Mouse (Mus musculus) left cerebral cortex, adult 2 months (tissue): ENCODE data around the gene Tnks2. TPM values are rescaled to one million over a fixed set of nuclear protein-coding genes. Genes with fewer than 3 reads are reported as not detected.
"Not testable (repeated sequence)": the region's sequence is repeated elsewhere in the genome, so short reads cannot be mapped to it uniquely, and the experiment has no call there.

ENCODE experiments used
- DNase-seq, 2 experiments: peaks; one replicate each; pipeline ENCODE4 v3.0.0; 2021 to 2022; ENCODE audit warnings: low spot score in 2 of 2, mixed read lengths in 1 of 2; ENCODE audit errors: extremely low spot score in 1 of 2
- H3K27ac ChIP-seq: fragments of 200-600 bp; 2 replicates; pipeline ENCODE4 v1.8.1; 2022
- H3K4me3 ChIP-seq: fragments of 200-600 bp; 2 replicates; pipeline ENCODE4 v1.8.1; 2022
- CTCF ChIP-seq: fragments of 200-600 bp; IDR thresholded peaks from 2 replicates; pipeline ENCODE4 v1.8.1; 2022; ENCODE audit warnings: antibody characterized with exemption, mild to moderate bottlenecking, moderate library complexity
- intact Hi-C: fragments of 180-260 bp; cut with DNase I; formaldehyde crosslinking; loops from one replicate; pipeline ENCODE4 v1.15.1; 2025
- total RNA-seq, 2 experiments: library from RNA; stranded (reverse); gene quantifications; 2 replicates each; pipeline ENCODE4 v1.2.3; 2021

The Tnks2 gene
- total RNA-seq, 2 experiments from 2014 or later = 109 to 124 TPM

DNA sequence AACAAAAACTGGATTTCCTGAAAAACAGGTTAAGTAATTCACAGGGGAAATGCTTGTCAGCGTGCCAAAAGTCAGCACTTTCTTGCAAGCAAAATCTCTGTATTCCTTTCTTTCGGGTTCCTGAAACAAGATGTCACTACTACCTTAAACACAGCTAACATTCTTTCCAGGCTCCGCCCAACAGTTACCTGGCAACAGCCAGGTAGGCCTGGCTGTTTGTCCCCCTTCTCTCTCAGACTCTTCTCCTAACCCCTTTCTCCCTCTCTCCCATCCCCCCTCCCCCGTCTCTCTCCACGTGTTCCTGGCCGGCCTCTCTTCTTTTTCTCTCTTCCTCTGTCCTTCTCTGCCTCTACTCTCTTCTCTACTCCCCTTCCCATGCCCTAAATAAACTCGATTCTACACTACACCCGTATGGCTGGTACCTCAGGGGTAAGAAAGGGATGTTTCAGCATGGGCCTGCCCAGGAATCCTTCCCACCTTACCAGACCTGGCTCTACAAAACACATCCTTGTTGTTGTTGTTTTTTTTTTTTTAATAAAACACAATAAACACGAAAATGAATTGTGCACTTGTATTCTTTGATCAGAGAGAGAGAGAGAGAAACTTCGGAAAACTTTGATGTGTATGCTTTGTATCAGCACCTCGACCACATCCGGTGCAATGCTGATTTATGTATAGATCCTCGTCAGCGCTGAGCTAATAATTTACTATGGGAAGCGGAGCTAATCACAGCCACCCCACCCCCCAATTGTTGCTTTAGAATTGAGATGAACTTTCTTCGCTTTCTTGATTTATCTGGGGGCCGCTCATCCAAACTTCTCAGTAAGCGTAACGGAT lies 863 bp upstream of the Tnks2 start:
- H3K4me3 ChIP-seq = peak overlapping the region; percentile 87
- H3K27ac ChIP-seq = peak overlapping the region; percentile 95
- intact Hi-C loops = no loop called here
- no peak for DNase-seq
- TF ChIP-seq CTCF = no peak

DNA sequence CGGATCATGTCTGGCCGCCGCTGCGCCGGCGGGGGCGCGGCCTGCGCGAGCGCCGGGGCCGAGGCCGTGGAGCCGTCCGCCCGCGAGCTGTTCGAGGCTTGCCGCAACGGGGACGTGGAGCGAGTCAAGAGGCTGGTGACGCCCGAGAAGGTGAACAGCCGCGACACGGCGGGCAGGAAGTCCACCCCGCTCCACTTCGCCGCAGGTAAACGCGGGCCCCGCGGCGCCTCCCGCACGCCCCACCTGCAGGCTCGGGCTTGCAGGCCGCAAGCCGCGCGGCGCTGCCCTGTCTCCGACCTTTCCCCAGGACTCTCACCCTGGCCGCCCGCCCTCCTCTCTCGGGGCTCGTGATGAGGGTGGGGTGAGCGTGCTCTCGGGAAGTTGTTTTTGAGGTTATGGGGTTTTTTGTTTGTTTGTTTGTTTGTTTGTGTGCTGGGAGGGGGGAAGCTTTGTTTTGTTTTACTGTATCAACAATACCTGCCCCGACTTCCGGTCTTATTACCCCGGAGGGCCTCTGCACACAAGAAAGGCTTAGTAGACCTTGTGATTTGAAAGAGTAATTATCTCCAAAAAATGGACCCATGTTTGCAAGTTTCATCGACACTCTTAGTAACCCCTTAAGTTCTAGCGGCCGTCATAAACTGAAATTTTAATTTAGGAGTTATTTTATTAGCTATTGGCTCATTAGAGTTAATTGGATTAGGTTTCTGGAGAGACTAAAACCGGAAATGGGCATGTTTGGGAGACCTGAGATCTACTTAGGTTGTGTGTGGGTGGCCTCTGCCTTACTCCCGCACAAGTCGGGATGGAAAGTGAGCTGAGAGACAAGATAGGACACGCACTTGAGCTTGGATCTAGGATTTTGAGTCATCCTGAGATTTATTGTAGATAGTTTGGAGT lies 750 bp downstream of the Tnks2 start:
- intact Hi-C loops = no loop called here
- DNase-seq = peak in 1 of 2 experiments; percentile 42
- peak overlapping the region; percentile 95 for H3K27ac ChIP-seq
- peak overlapping the region; percentile 87 for H3K4me3 ChIP-seq
- TF ChIP-seq CTCF = no peak

DNA sequence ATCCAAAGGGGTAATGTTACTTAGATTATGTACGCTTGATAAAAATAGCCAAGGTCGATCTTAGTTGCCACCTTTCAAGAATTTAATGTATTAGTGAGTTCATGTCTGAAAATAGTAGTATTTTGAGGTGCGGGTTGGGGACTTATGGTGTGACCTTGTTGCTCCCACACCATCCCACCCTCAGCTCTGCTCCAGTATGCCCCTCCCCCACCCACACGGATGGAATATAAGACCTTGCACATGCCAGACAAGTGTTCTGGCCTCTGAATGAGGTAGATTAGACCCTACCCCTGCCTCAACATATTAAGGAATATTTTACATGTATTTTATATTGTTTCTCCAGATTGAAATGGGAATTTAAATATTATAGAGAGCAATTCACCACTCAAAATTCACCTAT lies 2.0 kb downstream of the Tnks2 start:
- no peak for TF ChIP-seq CTCF
- Histone ChIP-seq H3K27ac (no peak overlapping the region), H3K4me3 (peak overlapping the region; percentile 87; the same call in 1 of the 2 replicates)
- intact Hi-C loops = no loop called here
- DNase-seq = no peak

DNA sequence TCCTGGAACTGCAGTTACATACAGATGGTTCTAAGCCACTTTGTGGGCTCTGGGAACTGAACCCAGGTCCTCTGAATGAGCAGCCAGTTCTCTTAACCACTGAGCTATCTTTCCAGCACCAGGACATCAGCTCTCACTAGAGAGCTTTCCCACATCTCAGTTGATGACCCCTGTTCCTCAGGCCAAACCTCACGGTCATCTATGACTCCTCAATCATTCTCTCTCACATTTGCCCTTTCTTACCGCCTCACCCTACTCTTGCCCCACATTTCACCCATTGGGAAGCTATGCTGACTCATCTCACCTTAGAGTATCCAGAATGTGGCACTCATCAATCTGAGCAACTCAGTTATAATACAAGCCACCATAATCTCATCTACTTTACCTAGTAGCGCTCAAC lies 6.3 kb downstream of the Tnks2 start:
- no peak for TF ChIP-seq CTCF
- Histone ChIP-seq H3K27ac (no peak overlapping the region), H3K4me3 (no peak overlapping the region)
- intact Hi-C loops = no loop called here
- no peak for DNase-seq

DNA sequence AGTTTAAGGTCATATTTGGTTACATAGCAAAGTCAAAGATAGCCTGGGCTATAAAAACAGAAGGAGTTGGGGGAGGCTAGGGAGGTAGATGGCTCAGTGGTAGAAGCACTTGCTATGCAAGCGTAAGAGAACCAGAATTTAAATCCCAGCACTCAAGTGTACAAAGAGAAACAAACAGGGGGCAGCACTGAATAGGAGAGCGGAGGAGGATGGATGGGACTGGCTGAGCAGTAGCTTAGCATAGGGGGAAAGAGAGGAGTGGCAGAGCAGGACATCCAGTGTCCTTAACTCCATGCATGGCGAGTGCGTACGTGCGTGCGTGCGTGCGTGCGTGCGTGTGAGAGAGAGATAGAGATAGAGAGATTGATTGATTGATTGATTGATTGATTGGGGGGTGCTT lies 9.8 kb downstream of the Tnks2 start:
- H3K4me3 ChIP-seq = no peak overlapping the region
- intact Hi-C loops = no loop called here
- no peak for TF ChIP-seq CTCF
- no peak for DNase-seq
- H3K27ac ChIP-seq = no peak overlapping the region

DNA sequence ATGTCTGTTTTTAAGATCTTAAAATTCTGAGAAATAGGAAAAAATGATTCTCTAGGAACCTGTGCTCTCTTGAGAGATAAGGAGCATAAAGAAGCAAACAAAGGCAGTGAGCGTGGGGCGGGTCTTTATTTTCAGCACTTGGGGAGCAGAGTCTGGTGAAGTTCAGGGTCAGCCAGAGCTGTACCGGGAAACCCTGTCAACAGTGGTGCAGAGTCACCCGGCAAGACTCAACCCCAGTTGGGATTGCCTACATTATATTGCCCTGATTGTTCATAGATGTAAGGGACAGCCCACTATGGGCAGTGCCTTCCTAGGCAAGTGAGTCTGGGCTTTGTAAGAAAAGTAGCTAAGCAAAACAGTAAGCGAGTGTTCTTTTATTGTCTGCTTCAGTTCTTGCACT lies 11.9 kb downstream of the Tnks2 start:
- DNase-seq = no peak
- no peak for TF ChIP-seq CTCF

DNA sequence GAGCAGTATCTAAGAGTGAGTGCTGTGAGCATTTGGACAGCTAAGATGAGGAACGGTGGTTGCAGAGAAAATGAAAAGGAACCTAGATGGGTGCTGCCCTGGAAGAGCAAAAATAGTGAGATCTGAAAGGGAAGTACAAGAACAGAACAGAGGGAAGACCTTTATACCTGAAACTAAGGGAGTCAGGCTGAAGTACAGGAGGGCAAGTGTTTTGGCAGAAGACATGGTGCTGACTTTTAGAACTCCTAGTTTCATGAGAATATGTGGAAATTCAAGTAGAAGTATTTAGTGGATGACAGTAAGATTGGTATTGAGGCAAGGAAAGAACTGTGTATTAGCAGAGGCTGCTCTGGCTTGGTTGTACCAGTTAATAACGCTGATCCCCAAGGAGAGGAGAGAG lies 19.8 kb downstream of the Tnks2 start:
- no peak for TF ChIP-seq CTCF
- Histone ChIP-seq H3K4me3 (no peak overlapping the region), H3K27ac (no peak overlapping the region)
- no peak for DNase-seq
- intact Hi-C loops = no loop called here

More for the DNA sequence above, 11.9 kb downstream of the Tnks2 start:
- H3K27ac ChIP-seq = no peak overlapping the region
- intact Hi-C loops = no loop called here
- H3K4me3 ChIP-seq = no peak overlapping the region

DNA sequence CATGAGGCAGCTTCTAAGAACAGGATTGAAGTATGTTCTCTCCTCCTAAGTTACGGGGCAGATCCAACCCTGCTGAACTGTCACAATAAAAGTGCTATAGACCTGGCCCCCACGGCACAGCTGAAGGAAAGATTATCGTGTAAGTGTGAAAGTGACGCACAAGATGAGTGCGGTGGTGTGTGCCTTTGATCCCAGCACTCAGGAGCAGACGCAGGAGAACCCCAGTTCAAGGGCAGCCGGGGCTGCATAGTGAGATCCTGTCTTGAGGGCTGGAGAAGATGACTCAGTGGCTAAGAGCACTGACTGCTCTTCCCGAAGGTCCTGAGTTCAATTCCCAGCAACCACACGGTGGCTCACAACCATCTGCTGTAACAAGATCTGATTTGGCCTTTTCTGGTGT lies 23.8 kb downstream of the Tnks2 start:
- H3K27ac ChIP-seq = no peak overlapping the region
- intact Hi-C loops = loop anchor here (5.0 kb wide), 1 partner anchor 34 kb away; no protein-coding TSS in a partner anchor

DNA sequence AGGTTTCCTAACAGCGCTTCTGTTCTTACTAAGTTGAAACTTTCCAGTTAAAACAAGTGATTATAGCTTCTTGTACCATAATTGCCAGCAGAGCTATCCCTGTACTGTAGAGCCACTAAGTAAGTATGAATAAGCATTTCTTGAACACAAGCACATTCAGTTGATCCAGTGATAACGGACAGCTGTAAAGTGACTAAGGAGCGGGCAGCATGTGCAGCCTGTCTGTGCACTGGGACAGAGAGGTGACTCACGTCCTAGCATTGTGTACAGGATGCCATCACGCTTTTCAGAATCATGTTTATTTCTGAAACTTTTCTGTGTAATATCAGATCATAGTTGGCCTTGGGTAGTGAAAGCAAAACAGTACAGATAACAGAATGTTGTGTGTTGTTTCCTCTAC lies 26.4 kb downstream of the Tnks2 start:
- no peak for TF ChIP-seq CTCF
- intact Hi-C loops = loop anchor here (10.0 kb wide), 1 partner anchor 144 kb away; no protein-coding TSS in a partner anchor
- Histone ChIP-seq H3K4me3 (no peak overlapping the region), H3K27ac (no peak overlapping the region)
- no peak for DNase-seq

More for the DNA sequence above, 23.8 kb downstream of the Tnks2 start:
- DNase-seq = no peak
- H3K4me3 ChIP-seq = no peak overlapping the region
- TF ChIP-seq CTCF = no peak

DNA sequence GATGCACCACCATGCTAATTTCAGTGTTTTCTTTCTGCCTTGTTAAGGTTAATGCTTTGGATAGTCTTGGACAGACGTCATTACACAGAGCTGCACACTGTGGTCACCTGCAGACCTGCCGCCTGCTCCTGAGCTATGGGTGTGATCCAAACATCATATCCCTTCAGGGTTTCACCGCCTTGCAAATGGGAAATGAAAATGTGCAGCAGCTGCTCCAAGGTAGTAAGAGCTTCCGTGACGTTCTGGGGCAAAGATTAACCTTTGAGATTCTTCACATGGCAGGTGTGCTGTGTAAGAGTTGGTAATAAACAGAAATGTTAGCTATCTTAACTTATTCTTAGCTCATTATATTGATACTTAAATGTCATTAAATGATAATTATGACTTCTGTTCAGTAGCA lies 31.9 kb downstream of the Tnks2 start:
- intact Hi-C loops = loop anchor here (5.0 to 10.0 kb wide), 2 partner anchors 49 to 139 kb away; no protein-coding TSS in a partner anchor

DNA sequence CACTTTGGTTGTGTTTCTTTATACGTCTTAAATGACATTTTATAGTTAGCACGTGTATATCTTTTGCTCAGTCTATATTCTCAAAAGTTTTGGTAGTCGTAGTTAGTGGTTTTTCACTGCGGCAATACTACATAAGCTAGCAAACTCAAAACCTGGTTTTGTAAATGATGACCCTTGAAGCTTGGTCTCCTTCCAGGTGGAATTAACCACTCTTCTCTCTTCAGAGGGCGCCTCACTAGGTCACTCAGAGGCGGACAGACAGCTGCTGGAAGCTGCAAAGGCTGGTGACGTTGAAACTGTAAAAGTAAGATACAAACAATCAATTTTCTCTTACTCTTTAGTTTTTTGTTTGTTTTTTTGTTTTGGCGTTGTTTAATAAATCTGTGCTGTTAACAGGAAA lies 33.4 kb downstream of the Tnks2 start:
- intact Hi-C loops = loop anchor here (5.0 to 10.0 kb wide), 2 partner anchors 50 to 137 kb away; no protein-coding TSS in a partner anchor
- no peak for TF ChIP-seq CTCF
- H3K27ac ChIP-seq = no peak overlapping the region
- H3K4me3 ChIP-seq = no peak overlapping the region
- no peak for DNase-seq

More for the DNA sequence above, 31.9 kb downstream of the Tnks2 start:
- DNase-seq = no peak
- no peak overlapping the region for H3K27ac ChIP-seq
- no peak overlapping the region for H3K4me3 ChIP-seq
- TF ChIP-seq CTCF = no peak

DNA sequence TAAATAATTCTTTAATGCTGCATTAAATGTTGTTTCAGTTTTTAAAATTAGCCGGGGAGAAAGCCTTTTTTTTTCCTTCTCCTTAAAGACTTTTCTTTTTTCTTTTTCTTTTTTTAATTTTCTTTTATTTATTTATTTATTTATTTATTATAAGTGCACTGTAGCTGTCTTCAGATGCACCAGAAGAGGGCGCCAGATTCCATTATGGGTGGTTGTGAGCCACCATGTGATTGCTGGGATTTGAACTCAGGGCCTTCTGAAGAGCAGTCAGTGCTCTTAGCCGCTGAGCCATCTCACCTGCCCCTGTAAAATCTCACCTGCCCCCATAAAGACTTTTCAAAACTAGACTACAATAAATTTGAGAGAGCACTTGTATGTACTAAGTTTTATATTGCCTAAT lies 34.6 kb downstream of the Tnks2 start:
- peak; percentile 48 for TF ChIP-seq CTCF
- intact Hi-C loops = loop anchor here (5.0 to 10.0 kb wide), 2 partner anchors 51 to 136 kb away; no protein-coding TSS in a partner anchor
- H3K4me3 ChIP-seq, DNase-seq, H3K27ac ChIP-seq: not testable (repeated sequence)
